Mouse (Mus musculus) hematopoietic stem cell, adult 5-6 weeks (primary cell): ENCODE results near the gene Gpatch8. TPM values are rescaled to one million over a fixed set of nuclear protein-coding genes. Genes with fewer than 3 reads are reported as not detected.
A peak's percentile ranks its signal among the peaks of the same experiment; 100 is the strongest.
"Not testable (repeated sequence)": the region's sequence is repeated elsewhere in the genome, so short reads cannot be mapped to it uniquely, and the experiment has no call there.

Experiments used
- ATAC-seq, 2 experiments: fragments of 125-278 bp in 1 of 2; replicated peaks in 1 of 2; 2 replicates each; pipeline ENCODE4 v1.8.0; 2016 to 2017; ENCODE audit warnings: inconsistent platforms in 2 of 2, mild to moderate bottlenecking in 2 of 2, moderate number of reproducible peaks in 2 of 2, low read depth in 1 of 2, moderate TSS enrichment in 1 of 2; ENCODE audit not compliant: low FRiP score in 2 of 2, poor library complexity in 2 of 2, severe bottlenecking in 2 of 2, insufficient read depth in 1 of 2, low TSS enrichment in 1 of 2
- total RNA-seq: library from RNA; stranded (forward); fragments of 172-1452, 232-1000 nt; gene quantifications from 2 replicates; pipeline ENCODE4 v1.2.3, GENCODE M21; 2017

The Gpatch8 gene
- total RNA-seq, 1 experiment from 2014 or later: 38.6 TPM

GRCm38 (mm10) chr11:102576050-102576754, 20.0 kb upstream of the Gpatch8 start:
- ATAC-seq: no peak

- ATAC-seq: no peak
These were observed 18.8 kb upstream of the Gpatch8 start for GRCm38 (mm10) chr11:102575034-102575433.

- peak; percentile 73 to 87; a peak in 3 of 4 replicates for ATAC-seq
These were observed 16.9 kb upstream of the Gpatch8 start for GRCm38 (mm10) chr11:102572866-102573663.

- ATAC-seq: no peak
These were observed 12.7 kb upstream of the Gpatch8 start for GRCm38 (mm10) chr11:102568756-102569377.

- no peak for ATAC-seq
These were observed 12.0 kb upstream of the Gpatch8 start for GRCm38 (mm10) chr11:102568191-102568590.

- no peak for ATAC-seq
These were observed 11.5 kb upstream of the Gpatch8 start for GRCm38 (mm10) chr11:102567723-102568122.

- no peak for ATAC-seq
These were observed 11.0 kb upstream of the Gpatch8 start for GRCm38 (mm10) chr11:102567157-102567556.

- no peak for ATAC-seq
These were observed 10.1 kb upstream of the Gpatch8 start for GRCm38 (mm10) chr11:102566290-102566689.

- no peak for ATAC-seq
These were observed 9.5 kb upstream of the Gpatch8 start for GRCm38 (mm10) chr11:102565741-102566140.

- ATAC-seq: not testable (repeated sequence)
These were observed 8.9 kb upstream of the Gpatch8 start for GRCm38 (mm10) chr11:102564952-102565671.

GRCm38 (mm10) chr11:102558704-102559103, 2.5 kb upstream of the Gpatch8 start:
- no peak for ATAC-seq

GRCm38 (mm10) chr11:102557386-102557785, 1.2 kb upstream of the Gpatch8 start:
- no peak for ATAC-seq

GRCm38 (mm10) chr11:102556716-102557074, 503 bp upstream of the Gpatch8 start:
- ATAC-seq: no peak

- ATAC-seq: peak in 1 of 2 experiments; percentile 27; a peak in 1 of 4 replicates
These were observed 677 bp downstream of the Gpatch8 start for GRCm38 (mm10) chr11:102555400-102556030.

- no peak for ATAC-seq
These were observed 4.1 kb downstream of the Gpatch8 start for GRCm38 (mm10) chr11:102552051-102552450.

- ATAC-seq: no peak
These were observed 5.0 kb downstream of the Gpatch8 start for GRCm38 (mm10) chr11:102551176-102551575.

- no peak for ATAC-seq
These were observed 14.7 kb downstream of the Gpatch8 start for GRCm38 (mm10) chr11:102541471-102541870.
